Mouse (Mus musculus) MEL (cell line): ENCODE measurements around the gene Leo1. TPM values are rescaled to one million over a fixed set of nuclear protein-coding genes. Genes with fewer than 3 reads are reported as not detected.

ENCODE experiments used
- DNase-seq: peaks from one replicate; pipeline ENCODE4 v3.0.0; 2011; ENCODE audit warnings: low read depth, low spot score
- H3K27ac ChIP-seq: 2 replicates; pipeline ENCODE4 v1.5.1; 2012; ENCODE audit warnings: low read depth, mild to moderate bottlenecking, control low read depth, low read length, moderate library complexity; ENCODE audit not compliant: control insufficient read depth
- H3K27me3 ChIP-seq, 2 experiments: fragments of 150-350 bp in 1 of 2; sonication (generic) in 1 of 2; 2 replicates each; pipeline ENCODE4 v1.6.1; 2012; ENCODE audit warnings: low read length in 2 of 2, mild to moderate bottlenecking in 2 of 2, improper control_type of control experiment in 1 of 2, moderate library complexity in 1 of 2; ENCODE audit not compliant: insufficient read depth in 2 of 2, control insufficient read depth in 1 of 2
- H3K36me3 ChIP-seq, 2 experiments: 2 replicates each; pipeline ENCODE4 v1.6.1; 2012 to 2014; ENCODE audit warnings: low read length in 2 of 2, improper control_type of control experiment in 1 of 2, inconsistent platforms in 1 of 2, mild to moderate bottlenecking in 1 of 2; ENCODE audit not compliant: insufficient read depth in 2 of 2, control insufficient read depth in 1 of 2
- H3K4me1 ChIP-seq, 2 experiments: fragments of 150-350 bp in 1 of 2; sonication (generic) in 1 of 2; 2 replicates each; pipeline ENCODE4 v1.6.1; 2012; ENCODE audit warnings: low read length in 2 of 2, improper control_type of control experiment in 1 of 2, mild to moderate bottlenecking in 1 of 2; ENCODE audit not compliant: insufficient read depth in 2 of 2, control insufficient read depth in 1 of 2
- H3K4me3 ChIP-seq, 2 experiments: fragments of 150-350 bp in 1 of 2; sonication (generic) in 1 of 2; 2 replicates each; pipeline ENCODE4 v1.5.1; 2012; ENCODE audit warnings: low read depth in 2 of 2, low read length in 2 of 2, mild to moderate bottlenecking in 2 of 2, moderate library complexity in 2 of 2, control low read depth in 1 of 2, improper control_type of control experiment in 1 of 2; ENCODE audit not compliant: control insufficient read depth in 1 of 2, insufficient read depth in 1 of 2
- H3K79me2 ChIP-seq: 2 replicates; pipeline ENCODE4 v1.6.1; 2012; ENCODE audit warnings: mild to moderate bottlenecking, low read length, moderate library complexity; ENCODE audit not compliant: control insufficient read depth, poor library complexity, insufficient read depth
- H3K9ac ChIP-seq: 2 replicates; pipeline ENCODE4 v1.6.1; 2012; ENCODE audit warnings: low read depth, mild to moderate bottlenecking, control low read depth, low read length, moderate library complexity; ENCODE audit not compliant: control insufficient read depth, poor library complexity, severe bottlenecking
- H3K9me3 ChIP-seq: fragments of 150-350 bp; sonication (generic); replicated peaks from 2 replicates; pipeline ENCODE4 v1.6.1; 2012; ENCODE audit warnings: mild to moderate bottlenecking, low read length, improper control_type of control experiment, moderate library complexity; ENCODE audit not compliant: insufficient read depth
- BHLHE40 ChIP-seq: IDR thresholded peaks from 2 replicates; pipeline ENCODE4 v1.6.1; 2012; ENCODE audit warnings: low read depth, mild to moderate bottlenecking, inconsistent platforms, low read length, improper control_type of control experiment, borderline replicate concordance
- CHD1 ChIP-seq: IDR thresholded peaks from 2 replicates; pipeline ENCODE4 v1.6.1; 2012; ENCODE audit warnings: low read depth, mild to moderate bottlenecking, inconsistent platforms, low read length, improper control_type of control experiment
- CTCF ChIP-seq, 3 experiments: IDR thresholded peaks in 2 of 3; conservative IDR thresholded peaks in 1 of 3; 2 replicates each; pipeline ENCODE4 v1.5.1; 2011 to 2012; ENCODE audit warnings: low read length in 3 of 3, low read depth in 2 of 3, mild to moderate bottlenecking in 2 of 3, improper control_type of control experiment in 1 of 3, inconsistent platforms in 1 of 3, mixed read lengths in 1 of 3, moderate library complexity in 1 of 3; ENCODE audit not compliant: control insufficient read depth in 1 of 3, insufficient read depth in 1 of 3, poor library complexity in 1 of 3, severe bottlenecking in 1 of 3
- E2F4 ChIP-seq: IDR thresholded peaks from 2 replicates; pipeline ENCODE4 v1.6.1; 2011; ENCODE audit warnings: low read depth, low read length, improper control_type of control experiment, borderline replicate concordance
- ELF1 ChIP-seq: IDR thresholded peaks from 2 replicates; pipeline ENCODE4 v1.6.1; 2014; ENCODE audit warnings: low read depth, mild to moderate bottlenecking, inconsistent platforms, low read length, improper control_type of control experiment, moderate library complexity
- HCFC1 ChIP-seq: IDR thresholded peaks from 2 replicates; pipeline ENCODE4 v1.6.1; 2012; ENCODE audit warnings: low read depth, mild to moderate bottlenecking, inconsistent platforms, low read length, improper control_type of control experiment, moderate library complexity
- KAT2A ChIP-seq: conservative IDR thresholded peaks from 2 replicates; pipeline ENCODE4 v1.6.1; 2012; ENCODE audit warnings: low read depth, low read length, improper control_type of control experiment, inconsistent platforms
- MAFK ChIP-seq: IDR thresholded peaks from 2 replicates; pipeline ENCODE4 v1.6.1; 2011; ENCODE audit warnings: low read depth, mild to moderate bottlenecking, low read length, improper control_type of control experiment, borderline replicate concordance
- MXI1 ChIP-seq: IDR thresholded peaks from 2 replicates; pipeline ENCODE4 v1.6.1; 2011; ENCODE audit warnings: mild to moderate bottlenecking, low read depth, low read length, improper control_type of control experiment
- MYB ChIP-seq: IDR thresholded peaks from 2 replicates; pipeline ENCODE4 v1.6.1; 2011; ENCODE audit warnings: mild to moderate bottlenecking, low read depth, low read length, improper control_type of control experiment
- NELFE ChIP-seq: IDR thresholded peaks from 2 replicates; pipeline ENCODE4 v1.6.1; 2011; ENCODE audit warnings: low read depth, low read length, improper control_type of control experiment
- POLR2A ChIP-seq, 2 experiments: IDR thresholded peaks; 2 replicates each; pipeline ENCODE4 v1.6.1; 2011 to 2012; ENCODE audit warnings: low read length in 2 of 2, mild to moderate bottlenecking in 2 of 2, control low read depth in 1 of 2, improper control_type of control experiment in 1 of 2, low read depth in 1 of 2, moderate library complexity in 1 of 2; ENCODE audit not compliant: control insufficient read depth in 1 of 2, insufficient read depth in 1 of 2, poor library complexity in 1 of 2
- POLR2AphosphoS5 ChIP-seq: IDR thresholded peaks from 2 replicates; pipeline ENCODE4 v1.6.1; 2012; ENCODE audit warnings: low read depth, borderline replicate concordance, mild to moderate bottlenecking, inconsistent platforms, low read length, moderate library complexity, mixed read lengths
- RAD21 ChIP-seq: IDR thresholded peaks from 2 replicates; pipeline ENCODE4 v1.6.1; 2011; ENCODE audit warnings: mild to moderate bottlenecking, low read depth, low read length, improper control_type of control experiment
- RCOR1 ChIP-seq: IDR thresholded peaks from 2 replicates; pipeline ENCODE4 v1.6.1; 2012; ENCODE audit warnings: low read depth, mild to moderate bottlenecking, inconsistent platforms, low read length, improper control_type of control experiment
- SIN3A ChIP-seq: IDR thresholded peaks from 2 replicates; pipeline ENCODE4 v1.6.1; 2012; ENCODE audit warnings: low read length, improper control_type of control experiment, inconsistent platforms
- SMC3 ChIP-seq: IDR thresholded peaks from 2 replicates; pipeline ENCODE4 v1.6.1; 2011; ENCODE audit warnings: low read depth, low read length, improper control_type of control experiment
- UBTF ChIP-seq: IDR thresholded peaks from 2 replicates; pipeline ENCODE4 v1.6.1; 2012; ENCODE audit warnings: low read depth, mild to moderate bottlenecking, inconsistent platforms, low read length, improper control_type of control experiment, moderate library complexity, borderline replicate concordance; ENCODE audit not compliant: insufficient read depth
- USF2 ChIP-seq, 2 experiments: IDR thresholded peaks; 2 replicates each; pipeline ENCODE4 v1.6.1; 2011 to 2012; ENCODE audit warnings: improper control_type of control experiment in 2 of 2, low read length in 2 of 2, borderline replicate concordance in 1 of 2, inconsistent platforms in 1 of 2, low read depth in 1 of 2, mild to moderate bottlenecking in 1 of 2; ENCODE audit not compliant: insufficient read depth in 1 of 2
- ZMIZ1 ChIP-seq: IDR thresholded peaks from 2 replicates; pipeline ENCODE4 v1.6.1; 2012; ENCODE audit warnings: low read depth, mild to moderate bottlenecking, inconsistent platforms, low read length, improper control_type of control experiment, moderate library complexity
- polyA plus RNA-seq, 2 experiments: library from polyadenylated mRNA; stranded (reverse) in 1 of 2; unstranded in 1 of 2; fragments of >175 nt in 1 of 2; fragments of >200 nt in 1 of 2; gene quantifications; 2 replicates each; pipeline versions ENCODE4 v1.2.1 to v1.2.4; 2012; ENCODE audit warnings: low replicate concordance in 2 of 2, low read depth in 1 of 2; ENCODE audit not compliant: insufficient read length in 2 of 2, insufficient read depth in 1 of 2, missing spikeins in 1 of 2
- total RNA-seq: library from RNA; depleted of rRNA; stranded (reverse); fragments of 300-350 nt; gene quantifications from 2 replicates; pipeline ENCODE4 v1.2.3, GENCODE M21; 2012

The Leo1 gene
- total and polyA plus RNA-seq, 3 experiments, result 42.6 to 49.0 TPM; not detected in 1

DNA sequence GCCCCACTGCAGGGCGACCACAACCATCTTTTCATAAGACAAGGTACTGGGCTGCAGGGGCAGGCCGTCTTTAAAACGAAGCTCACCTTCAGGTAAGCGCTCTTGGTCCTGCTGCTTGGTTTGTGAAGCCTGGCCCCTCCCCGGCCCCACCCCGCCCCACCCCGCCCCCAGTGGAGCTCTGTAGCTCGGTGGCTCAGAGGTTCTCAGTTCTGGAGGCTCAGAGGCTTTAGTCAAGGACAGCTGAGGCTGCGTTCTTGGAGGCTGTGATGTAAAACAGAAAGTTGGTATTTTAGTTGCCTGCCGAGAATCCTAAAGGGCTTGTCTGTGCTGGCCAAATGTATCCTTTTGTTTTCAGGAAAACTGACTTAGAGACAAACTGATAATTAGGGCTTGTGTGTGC, 14.4 kb downstream of the Leo1 start:
- H3K9ac ChIP-seq, result no peak overlapping the region
- H3K79me2 ChIP-seq, result no peaks in the 10 kb centered on the region
- no peaks in the 10 kb centered on the region for H3K27me3 ChIP-seq
- no peaks in the 10 kb centered on the region for H3K4me1 ChIP-seq
- H3K9me3 ChIP-seq, result no peaks in the 10 kb centered on the region
- H3K4me3 ChIP-seq, result no peak overlapping the region
- TF ChIP-seq E2F4 (no peak), HCFC1 (no peak), KAT2A (no peak), RCOR1 (no peak), ZMIZ1 (no peak), MXI1 (no peak), POLR2A (IDR thresholded peaks at IDR 0.05; ENCODE audit: control insufficient read depth in 1 of 2, insufficient read depth in 1 of 2, low read depth in 1 of 2, low read length in 2 of 2, poor library complexity in 1 of 2) (no peak), SIN3A (no peak), CHD1 (no peak), NELFE (no peak), RAD21 (no peak), POLR2AphosphoS5 (no peak), SMC3 (no peak), UBTF (no peak), MAFK (no peak), USF2 (IDR thresholded peaks at IDR 0.05; ENCODE audit: borderline replicate concordance in 1 of 2, insufficient read depth in 1 of 2, low read depth in 1 of 2, low read length in 2 of 2) (no peak), MYB (no peak), CTCF (IDR thresholded peaks at IDR 0.05 in 2 of 3, conservative IDR thresholded peaks at IDR 0.05 in 1 of 3; ENCODE audit: control insufficient read depth in 1 of 3, insufficient read depth in 1 of 3, low read depth in 2 of 3, low read length in 3 of 3, poor library complexity in 1 of 3, severe bottlenecking in 1 of 3) (no peak), BHLHE40 (no peak), ELF1 (no peak)
- DNase-seq, result no peak
- H3K36me3 ChIP-seq, result peaks cover 0 to 8% of the 10 kb centered on the region in 2 experiments; a peak in 2 of 4 replicates
- H3K27ac ChIP-seq, result no peak overlapping the region

- Histone ChIP-seq H3K4me3 (no peak overlapping the region), H3K36me3 (peaks cover 0 to 11% of the 10 kb centered on the region in 2 experiments; a peak in 2 of 4 replicates), H3K4me1 (no peaks in the 10 kb centered on the region), H3K27me3 (no peaks in the 10 kb centered on the region), H3K79me2 (no peaks in the 10 kb centered on the region), H3K9ac (no peak overlapping the region), H3K27ac (no peak overlapping the region), H3K9me3 (no peaks in the 10 kb centered on the region)
- no peak for TF ChIP-seq USF2 (IDR thresholded peaks at IDR 0.05; ENCODE audit: borderline replicate concordance in 1 of 2, insufficient read depth in 1 of 2, low read depth in 1 of 2, low read length in 2 of 2)
- no peak for DNase-seq
Measured at GRCm38 (mm10) chr9:75463050-75463660, 21.8 kb downstream of the Leo1 start.
